Mouse (Mus musculus) adrenal gland, adult 10 weeks (tissue): ENCODE measurements around the gene Nudt13. TPM values are rescaled to one million over a fixed set of nuclear protein-coding genes. Genes with fewer than 3 reads are reported as not detected.

Experiments
- polyA plus RNA-seq: library from polyadenylated mRNA; stranded (reverse); fragments of 350-450 nt; fragmentation: Illumina TruSeq; extraction: RNeasy Lipid Tissue Mini Kit (QIAGEN cat#74804); gene quantifications from one replicate; pipeline ENCODE4 v1.2.3, GENCODE M21; 2014; ENCODE audit warnings: low read depth, low replicate concordance

Nudt13 gene
- 15.6 TPM for polyA plus RNA-seq

GRCm38 (mm10) chr14:20294117-20294892 is at the start of gene Nudt13:
Gene Nudt13 (plus strand): TSS chr14:20294697.

DNA sequence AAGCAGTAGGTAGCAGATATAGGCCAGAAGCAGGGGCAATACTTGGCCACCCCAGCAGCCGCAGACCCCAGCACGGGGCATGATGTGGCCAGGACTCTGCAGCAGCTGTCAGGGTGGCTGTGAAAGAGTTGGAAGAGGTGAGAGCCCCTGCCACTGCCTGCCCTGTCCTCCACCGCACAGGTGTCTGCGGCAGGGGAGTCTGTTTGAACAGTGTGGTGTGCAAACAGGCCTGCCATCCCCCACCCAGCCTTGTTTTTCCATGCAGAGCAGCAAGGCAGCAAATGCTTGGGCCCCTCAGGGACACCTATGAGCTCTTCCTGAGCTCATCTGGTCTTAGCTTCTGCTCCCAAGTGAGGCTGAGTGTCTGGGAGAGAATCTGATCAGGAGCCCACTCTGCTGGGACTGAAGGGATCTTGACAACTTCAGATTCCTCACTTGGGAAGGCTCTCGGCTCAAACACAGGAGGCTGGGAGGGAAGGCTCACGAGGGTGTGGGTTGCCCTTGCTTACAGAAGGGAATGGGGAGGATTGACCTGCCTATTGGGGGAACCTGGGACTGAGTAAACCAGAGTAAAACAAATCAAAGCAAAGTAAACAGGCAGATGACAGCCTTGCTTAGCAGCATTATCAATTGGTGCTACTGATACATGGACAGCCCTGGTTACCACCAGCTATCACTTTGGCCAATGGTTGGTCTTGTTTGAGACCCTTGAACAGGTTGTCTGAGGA is 25.3 kb upstream of the Nudt13 start, which contains the start of gene Kcnk16:
Gene Kcnk16 (minus strand): TSS at position 118 of the 728 bp plus-strand sequence.

GRCm38 (mm10) chr14:20347991-20348541 is 53.6 kb downstream of the Nudt13 start, which contains the start of the genes Ecd and Fam149b:
Gene Ecd (minus strand): TSS chr14:20348121.
Gene Fam149b (plus strand): TSS chr14:20348162.

Other genes starting within 250 kb of the Nudt13 start
- gene Saysd1, start 156.2 kb upstream of the Nudt13 start, polyA plus RNA-seq: 2.9 TPM
- gene Kcnk5, start 112.9 kb upstream of the Nudt13 start, polyA plus RNA-seq: 2.0 TPM
- not detected for gene Kcnk16, start 25.5 kb upstream of the Nudt13 start, polyA plus RNA-seq
- 31.1 TPM for gene Ecd, start 53.4 kb downstream of the Nudt13 start, polyA plus RNA-seq
- 35.2 TPM for gene Fam149b, start 53.5 kb downstream of the Nudt13 start, polyA plus RNA-seq
- 192 TPM for gene Dnajc9, start 94.2 kb downstream of the Nudt13 start, polyA plus RNA-seq
- 7.9 TPM for gene Mrps16, start 98.9 kb downstream of the Nudt13 start, polyA plus RNA-seq
- 0.87 TPM for gene Cfap70, start 157.5 kb downstream of the Nudt13 start, polyA plus RNA-seq
- gene Anxa7, start 185.4 kb downstream of the Nudt13 start, polyA plus RNA-seq: 208 TPM
- 1.2 TPM for gene Mss51, start 202.2 kb downstream of the Nudt13 start, polyA plus RNA-seq